Mouse (Mus musculus) CH12.LX (cell line): ENCODE data around the gene Klc4.

Source experiments
- CHD1 ChIP-seq: IDR thresholded peaks from 2 replicates; pipeline ENCODE4 v1.6.1; 2012; ENCODE audit warnings: low read depth, low read length, improper control_type of control experiment, inconsistent platforms
- CTCF ChIP-seq, 2 experiments: IDR thresholded peaks in 1 of 2; conservative IDR thresholded peaks in 1 of 2; 2 replicates each; pipeline ENCODE4 v1.5.1; 2011 to 2012; ENCODE audit warnings: low read depth in 2 of 2, low read length in 2 of 2, improper control_type of control experiment in 1 of 2, inconsistent platforms in 1 of 2, mild to moderate bottlenecking in 1 of 2, moderate library complexity in 1 of 2
- ELF1 ChIP-seq: IDR thresholded peaks from 2 replicates; pipeline ENCODE4 v1.6.1; 2014; ENCODE audit warnings: low read depth, mild to moderate bottlenecking, inconsistent platforms, low read length, improper control_type of control experiment
- EP300 ChIP-seq: IDR thresholded peaks from 2 replicates; pipeline ENCODE4 v1.6.1; 2011; ENCODE audit warnings: low read length, improper control_type of control experiment
- GABPA ChIP-seq: IDR thresholded peaks from 2 replicates; pipeline ENCODE4 v1.6.1; 2012; ENCODE audit warnings: low read depth, low read length, improper control_type of control experiment, inconsistent platforms; ENCODE audit not compliant: insufficient replicate concordance
- MYC ChIP-seq: IDR thresholded peaks from 2 replicates; pipeline ENCODE4 v1.6.1; 2011; ENCODE audit warnings: low read depth, mild to moderate bottlenecking, improper control_type of control experiment, low read length
- POLR2A ChIP-seq: IDR thresholded peaks from 2 replicates; pipeline ENCODE4 v1.6.1; 2011; ENCODE audit warnings: low read depth, mild to moderate bottlenecking, improper control_type of control experiment, low read length
- UBTF ChIP-seq: IDR thresholded peaks from 2 replicates; pipeline ENCODE4 v1.6.1; 2012; ENCODE audit warnings: low read depth, mild to moderate bottlenecking, inconsistent platforms, low read length, improper control_type of control experiment, moderate library complexity
- USF1 ChIP-seq: IDR thresholded peaks from 2 replicates; pipeline ENCODE4 v1.6.1; 2014; ENCODE audit warnings: low read depth, mild to moderate bottlenecking, inconsistent platforms, low read length, improper control_type of control experiment
- ZKSCAN1 ChIP-seq: IDR thresholded peaks from 2 replicates; pipeline ENCODE4 v1.6.1; 2012; ENCODE audit warnings: low read depth, inconsistent platforms, low read length, improper control_type of control experiment, borderline replicate concordance

GRCm38 (mm10) chr17:46618394-46618768 is 27.4 kb downstream of the Klc4 start:
- TF ChIP-seq GABPA (no peak), POLR2A (no peak), CHD1 (no peak), USF1 (no peak), CTCF (conservative IDR thresholded peaks at IDR 0.05 in 1 of 2, IDR thresholded peaks at IDR 0.05 in 1 of 2; ENCODE audit: low read depth in 2 of 2, low read length in 2 of 2) (no peak), MYC (no peak), EP300 (0 out of 2 replicates have a peak, but pooled peaks have one; percentile 17), ELF1 (no peak), UBTF (no peak), ZKSCAN1 (no peak)
